Mouse (Mus musculus) kidney, adult 18-20 months (tissue): ENCODE results near the gene Trhde.

Experiments used
- DNase-seq: peaks from one replicate; pipeline ENCODE4 v3.0.0; 2021

Gene Trhde

GRCm38 (mm10) chr10:114735111-114735510 lies 67.0 kb downstream of the Trhde start:
- no peak for DNase-seq

GRCm38 (mm10) chr10:114725591-114725990 lies 76.5 kb downstream of the Trhde start:
- no peak for DNase-seq

- DNase-seq = no peak
Measured at GRCm38 (mm10) chr10:114701791-114702190, 100.3 kb downstream of the Trhde start.

GRCm38 (mm10) chr10:114671791-114672415 lies 130.2 kb downstream of the Trhde start:
- DNase-seq = no peak

- DNase-seq = no peak
Measured at GRCm38 (mm10) chr10:114593046-114593445, 209.1 kb downstream of the Trhde start.

- no peak for DNase-seq
Measured at GRCm38 (mm10) chr10:114578926-114579325, 223.2 kb downstream of the Trhde start.

GRCm38 (mm10) chr10:114567891-114568290 lies 234.2 kb downstream of the Trhde start:
- no peak for DNase-seq

GRCm38 (mm10) chr10:114509186-114509585 lies 292.9 kb downstream of the Trhde start:
- DNase-seq = no peak

- DNase-seq = no peak
Measured at GRCm38 (mm10) chr10:114488806-114489205, 313.3 kb downstream of the Trhde start.

- DNase-seq = no peak
Measured at GRCm38 (mm10) chr10:114455591-114455990, 346.5 kb downstream of the Trhde start.

GRCm38 (mm10) chr10:114448116-114448515 lies 354.0 kb downstream of the Trhde start:
- DNase-seq = no peak

GRCm38 (mm10) chr10:114418956-114419530 lies 383.1 kb downstream of the Trhde start:
- DNase-seq = no peak

- no peak for DNase-seq
Measured at GRCm38 (mm10) chr10:114415717-114416116, 386.4 kb downstream of the Trhde start.

- DNase-seq = no peak
Measured at GRCm38 (mm10) chr10:114405260-114405659, 396.8 kb downstream of the Trhde start.

GRCm38 (mm10) chr10:114403795-114404194 lies 398.3 kb downstream of the Trhde start:
- DNase-seq = no peak

GRCm38 (mm10) chr10:114370804-114371203 lies 431.3 kb downstream of the Trhde start:
- no peak for DNase-seq

GRCm38 (mm10) chr10:114363442-114363841 lies 438.7 kb downstream of the Trhde start:
- no peak for DNase-seq

- DNase-seq = no peak
Measured at GRCm38 (mm10) chr10:114362631-114363030, 439.5 kb downstream of the Trhde start.
